Mouse (Mus musculus): ENCODE measurements around the gene Rpl19.

Gene Rpl19

DNA sequence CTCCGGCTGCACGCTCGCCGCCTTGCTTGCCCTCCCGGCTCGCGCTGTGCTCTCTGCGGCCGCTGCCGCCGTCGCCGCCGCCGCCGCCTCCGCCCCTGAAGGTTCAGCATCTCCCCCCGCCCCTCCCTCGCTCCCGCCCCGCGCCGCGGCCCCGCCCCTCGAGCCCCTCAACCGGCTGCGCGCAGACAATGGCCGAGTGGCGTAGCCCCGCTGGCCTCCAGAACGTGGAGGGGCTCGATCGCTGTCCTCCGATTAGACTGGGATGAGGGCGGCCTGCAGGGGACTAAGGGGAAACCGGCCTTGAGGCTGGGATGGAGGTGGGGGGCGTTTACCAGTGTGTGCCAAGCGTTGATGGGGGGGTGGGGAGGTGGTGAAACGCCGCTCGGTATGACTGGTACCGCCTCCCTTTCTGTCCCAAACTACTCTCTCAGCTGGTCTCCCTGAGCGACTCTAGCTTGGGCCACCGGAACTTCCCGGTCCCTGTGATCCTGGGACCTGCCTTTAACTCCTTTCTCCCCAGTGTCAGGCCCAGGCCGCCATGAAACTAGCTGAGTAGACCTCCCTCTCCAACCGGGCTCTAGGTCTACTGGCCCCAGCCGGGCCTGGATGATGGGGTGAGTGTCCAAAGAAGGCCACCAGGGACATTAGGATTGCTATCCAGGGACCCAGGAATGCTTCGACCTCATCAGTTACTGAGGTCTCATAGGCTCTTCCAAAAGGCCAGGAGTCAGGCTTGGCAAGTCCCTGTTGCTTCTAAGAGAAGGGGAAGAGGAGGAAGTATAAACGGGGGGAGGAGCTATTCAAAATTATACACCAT lies 3.7 kb upstream of the Rpl19 start, which contains the start of gene Cacnb1:
Gene Cacnb1 (minus strand): TSS at position 480 of the 817 bp plus-strand sequence.
- DNase-seq (ENCODE audit: low spot score) = peak; percentile 79

DNA sequence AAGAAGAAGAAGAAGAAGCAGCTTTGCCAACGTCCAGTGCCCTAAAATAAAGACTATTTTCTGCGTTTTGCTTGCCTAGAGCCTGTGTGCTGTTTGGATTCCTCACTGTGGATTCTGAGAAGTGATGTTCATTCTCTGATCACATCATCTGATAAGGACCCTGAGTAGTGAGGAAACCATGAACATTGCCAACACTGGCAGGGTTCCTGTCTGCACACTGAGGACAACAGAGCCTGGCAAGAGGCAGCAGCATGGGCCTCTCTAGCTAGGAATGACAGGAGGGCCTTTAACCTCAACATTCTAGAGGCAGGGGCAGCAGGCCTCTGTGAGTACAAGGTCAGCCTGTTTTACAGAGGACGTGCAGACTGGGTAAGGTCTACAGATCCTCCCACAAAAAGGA lies 2.0 kb upstream of the Rpl19 start:
- no peak for DNase-seq (ENCODE audit: low spot score)

DNA sequence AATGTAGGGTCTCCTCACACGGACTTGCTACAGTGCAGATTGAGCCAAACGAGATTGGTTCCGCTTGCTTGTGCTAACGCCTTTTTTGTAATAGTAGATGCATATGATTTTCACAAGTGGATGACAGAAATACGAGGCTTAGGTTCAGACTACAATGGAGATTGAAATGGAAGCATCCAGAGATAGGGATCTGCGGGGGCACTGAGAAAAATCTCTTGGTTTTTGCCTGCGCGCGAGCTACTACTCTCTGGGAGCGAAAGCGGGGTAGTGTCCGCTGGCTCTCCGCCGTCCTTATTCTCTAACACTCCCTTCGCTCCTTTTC lies 301 bp upstream of the Rpl19 start:
- no peak for DNase-seq (ENCODE audit: low spot score)

DNA sequence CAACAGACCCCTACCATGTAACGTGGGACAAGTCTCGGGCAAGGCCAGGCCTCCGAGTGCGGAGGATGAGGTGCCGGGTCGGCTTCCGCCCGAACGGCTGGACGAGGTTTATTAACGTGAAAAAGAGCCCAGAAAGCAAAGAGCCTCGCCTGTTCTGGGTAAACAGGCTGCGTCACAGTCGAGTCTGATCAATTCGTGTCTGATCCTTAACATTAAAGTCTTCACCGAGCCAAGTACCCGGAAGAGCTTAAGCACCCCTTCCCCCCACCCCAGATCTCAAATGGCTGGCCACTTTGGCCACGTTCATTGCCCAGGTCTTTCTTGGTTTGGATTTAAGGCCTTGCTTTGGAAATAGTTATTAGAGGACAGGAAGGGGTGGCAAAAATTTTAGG lies 783 bp downstream of the Rpl19 start:
- no peak for DNase-seq (ENCODE audit: low spot score)

DNA sequence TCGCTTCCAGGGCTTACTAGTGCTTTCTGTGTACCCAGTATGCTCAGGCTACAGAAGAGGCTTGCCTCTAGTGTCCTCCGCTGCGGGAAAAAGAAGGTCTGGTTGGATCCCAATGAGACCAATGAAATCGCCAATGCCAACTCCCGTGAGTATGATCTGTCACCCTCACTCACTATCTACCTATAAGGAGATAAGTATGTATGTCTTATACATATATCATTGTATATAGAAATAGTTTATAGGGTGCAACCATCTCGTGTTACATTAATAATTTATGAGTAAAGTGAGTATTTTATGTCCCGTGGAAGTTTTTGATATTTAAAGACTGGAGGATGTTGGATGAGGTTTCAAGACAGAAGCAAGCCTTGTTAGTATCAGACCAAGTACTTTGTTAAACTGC lies 1.3 kb downstream of the Rpl19 start:
- DNase-seq (ENCODE audit: low spot score) = no peak

DNA sequence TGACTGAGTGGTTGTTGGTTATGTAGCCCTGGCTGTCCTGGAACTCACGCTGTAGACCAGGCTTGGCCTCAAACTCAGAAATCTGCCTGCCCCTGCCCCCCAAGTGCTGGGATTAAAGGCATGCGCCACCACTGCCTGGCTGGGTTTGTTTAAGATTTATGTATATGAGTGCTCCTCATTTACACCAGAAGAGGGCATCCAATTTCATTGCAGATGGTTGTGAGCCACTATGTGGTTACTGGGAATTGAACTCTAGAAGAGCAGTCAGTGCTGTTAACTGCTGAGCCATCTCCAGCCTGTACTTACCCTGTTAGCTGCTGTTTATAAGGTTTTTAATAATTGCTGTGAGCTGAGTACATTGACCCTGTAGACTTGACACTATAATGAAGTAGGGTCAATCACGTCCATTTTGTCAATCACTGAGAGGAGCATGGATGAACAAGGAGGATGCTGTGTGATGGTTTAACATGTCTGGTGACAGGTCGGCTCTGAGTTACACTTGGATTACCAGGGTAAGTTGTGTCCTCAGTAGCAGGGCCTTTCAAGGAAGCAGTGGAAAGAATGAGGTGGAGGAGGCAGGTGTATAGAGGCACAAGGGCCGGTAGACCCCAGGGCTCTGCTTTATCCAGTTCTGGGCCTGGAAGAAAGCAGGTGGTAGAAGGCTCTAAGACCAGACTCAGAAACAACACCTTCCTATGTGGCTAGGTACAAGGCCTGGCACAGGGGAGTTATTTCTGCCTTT lies 4.4 kb downstream of the Rpl19 start:
- DNase-seq (ENCODE audit: low spot score) = peak; percentile 39

DNA sequence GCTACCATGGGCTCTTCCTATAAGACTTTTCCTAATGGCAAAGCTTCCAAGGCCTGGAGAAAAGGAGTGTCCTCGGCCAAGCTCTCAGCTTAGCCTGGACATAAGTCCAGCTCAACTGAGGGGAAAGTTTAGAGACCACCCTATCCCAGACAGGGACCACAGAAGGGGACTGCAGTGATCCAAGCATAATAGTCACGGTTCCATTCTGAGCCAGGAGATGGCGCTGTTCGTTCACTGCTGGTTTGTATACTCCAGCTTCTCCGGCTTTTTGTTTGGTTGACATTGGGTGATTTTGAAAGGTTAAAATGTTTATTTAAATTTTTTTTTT lies 4.9 kb downstream of the Rpl19 start:
- peak; percentile 57 for DNase-seq (ENCODE audit: low spot score)

DNA sequence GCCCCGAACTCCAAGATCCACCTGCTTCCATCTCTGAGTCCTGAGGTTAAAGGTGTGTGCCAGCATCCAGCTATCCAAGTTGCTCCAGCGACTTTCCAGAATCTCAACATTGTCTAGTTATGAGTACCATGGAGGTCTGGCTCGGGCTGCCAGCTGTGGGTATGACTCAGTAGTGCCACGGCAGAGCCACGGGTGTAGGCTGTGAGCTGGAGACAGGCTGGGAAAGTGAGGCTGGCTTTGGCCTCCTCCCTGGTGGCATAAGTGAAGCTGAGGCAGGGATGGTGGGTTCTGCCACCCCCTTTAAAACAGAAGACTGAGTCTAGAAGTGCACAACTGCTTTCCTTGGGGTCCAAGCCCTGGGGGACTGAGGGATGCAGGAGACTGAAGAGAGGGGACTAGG lies 7.6 kb downstream of the Rpl19 start:
- no peak for DNase-seq (ENCODE audit: low spot score)

DNA sequence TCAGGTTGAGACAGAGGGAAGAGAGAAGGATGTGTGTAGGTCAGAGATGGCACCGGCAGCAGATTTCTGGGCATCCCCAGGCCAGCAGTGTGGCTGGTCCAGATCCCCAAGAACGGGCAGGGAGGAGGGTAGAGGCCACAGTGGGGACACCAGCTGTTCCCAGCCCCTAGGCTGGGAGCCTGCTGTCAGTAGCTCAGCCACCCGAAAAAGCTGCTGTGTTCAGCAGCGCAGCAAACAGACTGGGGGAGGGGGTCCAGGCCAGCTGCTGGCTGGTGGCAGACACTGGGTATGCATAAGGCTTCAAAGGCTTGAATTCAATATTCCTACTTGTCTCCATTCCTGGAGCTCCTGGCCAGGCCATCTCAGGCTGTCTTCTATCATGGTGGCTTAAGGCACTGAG lies 8.3 kb downstream of the Rpl19 start:
- no peak for DNase-seq (ENCODE audit: low spot score)

DNA sequence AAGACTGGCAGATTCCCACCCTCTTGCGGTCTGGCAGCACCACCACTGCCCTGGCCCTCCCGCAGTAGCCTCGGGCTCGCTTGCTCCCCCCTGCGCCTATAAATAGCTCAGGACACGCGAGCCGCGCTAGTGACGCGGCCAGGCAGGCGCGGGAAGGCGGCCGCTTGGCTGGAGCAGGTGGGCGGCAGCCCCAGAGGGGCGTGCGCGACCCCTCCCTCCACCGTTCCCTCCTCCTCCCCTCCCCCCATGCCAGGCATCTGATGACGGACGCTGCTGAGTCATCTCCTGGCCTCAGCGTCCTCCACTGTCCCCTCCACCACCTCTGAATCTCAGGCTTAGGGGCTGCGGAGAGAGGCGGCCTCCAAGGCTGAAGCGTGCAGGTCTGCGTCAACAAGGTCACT lies 9.5 kb downstream of the Rpl19 start:
- no peak for DNase-seq (ENCODE audit: low spot score)

DNA sequence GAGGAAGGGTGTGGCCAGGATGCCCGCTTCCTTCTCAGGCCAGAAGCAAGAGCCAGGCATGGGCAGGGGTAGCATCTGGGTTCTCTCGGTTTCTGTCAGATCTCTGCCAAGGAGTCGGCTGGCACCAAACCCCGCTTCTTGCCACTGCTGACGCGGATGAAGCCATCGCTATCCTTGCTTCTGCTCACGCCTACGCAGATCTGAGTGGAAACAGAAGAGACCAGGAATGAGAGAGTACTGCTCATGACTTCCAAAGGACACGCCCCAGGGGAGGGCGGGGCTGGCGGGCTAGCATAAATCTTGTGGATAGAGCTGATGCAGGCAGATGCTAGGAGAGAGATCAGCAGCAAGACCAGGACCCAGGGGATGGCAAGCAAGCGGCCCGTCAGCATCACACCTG lies 11.4 kb downstream of the Rpl19 start:
- DNase-seq (ENCODE audit: low spot score) = no peak

DNA sequence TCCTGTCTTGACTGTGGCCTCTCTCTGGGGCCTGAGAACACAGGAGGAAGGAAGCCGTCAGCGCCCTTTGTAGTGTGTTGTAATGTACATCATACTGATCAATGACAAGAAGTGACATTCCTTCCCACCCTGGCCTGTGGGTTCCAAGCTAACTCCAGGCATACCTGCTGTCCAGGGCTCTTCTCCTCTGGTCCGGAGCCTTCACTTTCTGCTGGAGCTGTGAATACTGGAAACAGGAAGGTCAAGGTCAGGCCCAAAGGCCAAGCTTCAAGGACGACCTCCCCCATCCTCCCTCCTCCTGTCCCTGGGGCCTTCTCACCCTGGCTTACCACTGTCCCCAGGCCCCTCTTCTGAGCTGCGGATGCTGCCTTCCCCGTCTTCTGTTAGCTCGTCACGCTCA lies 14.5 kb downstream of the Rpl19 start:
- DNase-seq (ENCODE audit: low spot score) = no peak

DNA sequence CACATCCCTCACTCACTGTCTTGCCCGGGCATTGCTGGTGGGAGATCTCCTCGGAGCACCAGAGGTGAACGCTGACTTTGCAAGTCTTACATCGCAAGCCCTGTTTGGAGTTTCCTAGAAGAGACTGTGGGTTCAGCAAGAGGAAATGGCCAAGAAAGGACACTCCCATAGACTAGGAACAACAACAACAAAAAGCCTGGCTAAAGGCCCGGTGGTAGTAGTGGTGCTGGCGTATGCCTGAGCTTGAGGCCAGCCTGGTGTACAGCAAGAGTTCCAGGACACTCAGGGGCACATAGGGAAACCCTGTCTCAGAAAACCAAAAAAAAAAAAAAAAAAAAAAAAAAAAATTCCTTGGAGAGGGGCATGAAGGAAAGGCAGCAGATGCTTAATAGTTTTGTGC lies 16.2 kb downstream of the Rpl19 start:
- no peak for DNase-seq (ENCODE audit: low spot score)

DNA sequence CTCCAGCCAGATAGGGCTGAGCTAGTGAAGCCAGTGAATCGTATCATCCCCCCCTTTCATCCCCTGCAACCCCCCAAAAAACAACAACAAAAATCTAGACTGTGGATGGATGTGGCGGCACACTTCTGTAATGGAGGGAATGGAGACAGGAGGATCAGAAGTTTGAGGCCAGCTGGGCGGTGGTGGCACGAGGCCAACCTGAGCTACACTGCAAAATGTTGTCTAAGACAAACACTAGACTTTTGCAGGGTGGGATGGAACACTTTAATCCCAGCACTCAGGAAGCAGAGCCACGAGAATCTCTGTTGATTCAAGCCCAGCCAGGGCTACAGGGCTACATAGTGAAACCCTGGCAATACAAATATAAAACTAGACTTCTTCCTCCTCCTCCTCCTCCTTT lies 17.6 kb downstream of the Rpl19 start:
- DNase-seq (ENCODE audit: low spot score) = no peak

DNA sequence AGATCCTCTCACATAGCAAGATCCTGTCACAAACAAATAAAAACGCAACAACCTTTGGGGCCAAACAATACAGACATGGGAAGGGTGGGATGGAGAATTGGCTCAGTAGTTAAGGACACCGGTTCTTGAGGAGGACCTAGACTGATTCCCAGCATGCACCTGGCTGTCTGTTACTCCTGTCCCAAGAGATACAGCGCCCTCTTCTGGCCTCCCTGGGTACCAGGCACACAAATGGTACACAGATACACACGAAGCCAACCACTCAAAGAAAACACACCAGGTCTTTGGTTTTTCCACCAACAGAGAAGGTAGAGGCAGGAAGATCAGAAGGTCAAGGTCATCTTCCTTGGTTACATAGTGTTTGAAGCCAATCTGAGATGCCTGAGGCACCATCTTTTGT lies 19.1 kb downstream of the Rpl19 start:
- DNase-seq (ENCODE audit: low spot score) = no peak

DNA sequence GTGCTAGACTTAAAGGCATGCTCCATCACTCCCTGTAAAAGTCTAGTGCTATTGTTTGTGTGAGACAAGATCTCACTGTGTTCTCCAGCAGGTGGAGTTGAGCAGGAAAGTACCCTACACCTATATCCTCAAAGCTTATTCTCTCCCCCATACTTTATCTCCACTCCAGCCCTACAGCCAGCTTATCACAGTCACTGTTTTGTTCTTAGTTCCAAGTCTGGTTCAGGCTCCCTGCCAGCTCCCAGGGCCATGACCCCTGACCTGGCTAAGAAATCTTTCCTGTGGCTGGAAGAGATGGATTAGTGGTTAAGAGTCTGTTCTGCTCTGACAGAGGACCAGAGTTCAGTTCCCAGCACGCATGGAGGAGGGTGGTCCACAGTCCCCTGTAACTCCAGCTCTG lies 20.0 kb downstream of the Rpl19 start:
- no peak for DNase-seq (ENCODE audit: low spot score)

DNA sequence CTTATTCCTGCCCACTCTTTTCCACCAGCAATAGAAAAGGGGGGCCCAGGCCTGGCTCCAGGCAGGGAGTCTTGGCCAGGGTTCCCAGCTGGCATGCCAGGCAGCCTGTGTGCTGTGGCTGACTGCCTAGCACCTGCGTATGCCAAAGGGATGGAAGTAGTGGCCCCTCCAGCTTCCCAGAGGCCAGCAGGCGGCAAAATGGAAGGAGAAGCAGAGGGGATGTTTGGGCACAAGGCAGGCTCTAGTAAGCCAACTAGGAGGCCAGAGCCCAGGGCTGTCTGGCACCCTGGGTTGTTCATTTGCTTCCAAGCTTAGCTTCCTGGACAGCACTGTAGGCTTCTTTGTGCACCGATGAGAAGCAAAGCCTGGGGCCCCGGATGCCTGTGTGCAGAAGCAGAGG lies 21.2 kb downstream of the Rpl19 start:
- DNase-seq (ENCODE audit: low spot score) = no peak

DNA sequence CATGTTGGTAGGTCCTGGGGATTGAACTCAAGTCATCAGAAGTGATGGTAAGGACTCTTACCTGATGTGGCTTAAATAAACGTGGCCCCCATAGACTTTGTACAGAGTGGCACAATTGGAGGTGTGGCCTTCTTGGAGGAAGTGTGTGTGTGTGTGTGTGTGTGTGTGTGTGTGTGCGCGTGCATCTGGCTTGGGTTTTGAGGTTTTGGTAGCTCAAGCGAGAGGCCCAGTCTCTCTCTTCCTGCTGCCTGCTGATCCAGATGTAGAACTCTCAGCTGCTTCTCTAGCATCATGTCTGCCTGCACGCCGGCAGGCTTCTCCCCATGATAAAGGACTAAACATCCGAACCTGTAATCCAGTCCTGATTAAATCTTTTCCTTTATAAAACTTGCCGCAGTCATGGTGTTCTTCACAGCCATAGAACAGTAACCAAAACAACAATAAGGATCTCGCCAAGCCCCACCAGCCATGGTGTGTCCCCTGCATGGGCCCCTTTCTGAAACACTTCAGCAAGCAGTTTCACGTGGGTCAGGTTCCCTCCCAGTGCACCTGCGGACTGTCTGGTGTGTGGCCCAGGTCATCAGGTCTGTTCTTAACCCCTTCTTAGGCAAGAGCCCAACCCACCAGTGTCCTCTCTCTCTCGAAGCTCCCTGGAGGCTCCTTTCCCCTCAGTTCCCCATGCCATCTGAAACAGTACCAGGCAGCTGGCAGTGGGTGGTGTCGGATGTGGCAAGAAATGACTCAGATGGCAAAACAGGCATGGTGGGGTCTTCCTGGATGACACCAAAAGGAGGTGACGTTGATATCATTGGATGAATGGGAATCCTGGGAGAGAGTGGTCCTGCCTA lies 23.4 kb downstream of the Rpl19 start:
- no peak for DNase-seq (ENCODE audit: low spot score)

DNA sequence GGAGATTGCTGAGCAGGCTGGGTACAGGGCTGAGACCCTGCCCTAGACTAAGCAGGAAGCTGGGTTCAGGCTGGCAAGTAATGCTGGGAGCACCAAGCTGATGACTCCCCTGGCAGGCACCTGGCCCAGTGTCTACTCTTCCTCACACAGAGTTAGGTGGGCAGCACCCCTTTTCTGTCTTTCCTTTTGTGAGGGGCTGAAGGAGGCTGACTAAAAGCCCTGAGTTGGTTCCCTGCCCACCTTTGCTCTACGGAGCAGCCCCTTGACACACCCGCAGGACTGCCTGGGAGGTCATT lies 24.0 kb downstream of the Rpl19 start:
- no peak for DNase-seq (ENCODE audit: low spot score)

DNA sequence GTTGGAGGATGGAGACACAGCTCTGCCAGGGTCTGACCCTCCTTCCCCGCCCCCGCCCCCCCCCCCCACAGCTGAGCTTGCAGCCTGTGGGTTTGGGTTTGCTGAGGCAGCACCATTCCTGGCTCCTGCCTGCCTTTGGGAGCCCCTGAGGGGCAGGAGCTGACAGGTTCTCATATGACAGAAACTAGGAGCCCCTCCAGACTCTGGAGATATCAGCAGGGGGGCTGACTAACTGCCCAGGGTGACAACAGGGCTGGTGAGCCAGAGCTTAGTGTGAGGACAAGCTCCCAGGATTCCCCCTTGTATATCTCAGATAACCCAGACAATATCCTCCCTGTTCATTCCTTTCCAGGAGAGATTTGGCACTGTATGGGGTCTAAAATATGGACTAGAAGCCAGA lies 24.4 kb downstream of the Rpl19 start:
- DNase-seq (ENCODE audit: low spot score) = no peak

DNA sequence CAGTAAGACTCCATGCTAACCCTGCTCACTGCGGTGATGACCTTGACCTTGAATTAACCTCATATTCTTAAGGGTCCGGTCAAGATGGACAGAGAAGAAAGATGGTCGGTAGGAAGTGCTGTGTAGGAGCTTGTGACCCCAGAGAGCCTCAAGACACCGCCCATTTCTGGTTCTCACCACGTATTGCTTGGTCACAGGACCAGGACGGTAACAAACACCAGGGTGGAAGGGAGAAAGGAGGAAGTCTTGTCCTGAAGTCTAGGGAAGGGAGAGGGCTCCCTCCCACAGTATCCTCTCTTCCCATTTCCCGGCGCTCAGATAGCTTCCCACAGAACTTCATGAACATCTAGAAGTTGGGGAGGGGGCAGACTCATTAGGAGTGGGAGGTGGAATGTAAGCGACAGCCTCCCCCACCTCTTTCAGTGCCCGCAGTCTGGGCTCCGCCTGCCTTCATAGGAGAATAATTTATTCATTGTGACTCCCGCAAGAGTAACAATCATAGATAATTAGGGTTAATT lies 25.2 kb downstream of the Rpl19 start:
- no peak for DNase-seq (ENCODE audit: low spot score)

DNA sequence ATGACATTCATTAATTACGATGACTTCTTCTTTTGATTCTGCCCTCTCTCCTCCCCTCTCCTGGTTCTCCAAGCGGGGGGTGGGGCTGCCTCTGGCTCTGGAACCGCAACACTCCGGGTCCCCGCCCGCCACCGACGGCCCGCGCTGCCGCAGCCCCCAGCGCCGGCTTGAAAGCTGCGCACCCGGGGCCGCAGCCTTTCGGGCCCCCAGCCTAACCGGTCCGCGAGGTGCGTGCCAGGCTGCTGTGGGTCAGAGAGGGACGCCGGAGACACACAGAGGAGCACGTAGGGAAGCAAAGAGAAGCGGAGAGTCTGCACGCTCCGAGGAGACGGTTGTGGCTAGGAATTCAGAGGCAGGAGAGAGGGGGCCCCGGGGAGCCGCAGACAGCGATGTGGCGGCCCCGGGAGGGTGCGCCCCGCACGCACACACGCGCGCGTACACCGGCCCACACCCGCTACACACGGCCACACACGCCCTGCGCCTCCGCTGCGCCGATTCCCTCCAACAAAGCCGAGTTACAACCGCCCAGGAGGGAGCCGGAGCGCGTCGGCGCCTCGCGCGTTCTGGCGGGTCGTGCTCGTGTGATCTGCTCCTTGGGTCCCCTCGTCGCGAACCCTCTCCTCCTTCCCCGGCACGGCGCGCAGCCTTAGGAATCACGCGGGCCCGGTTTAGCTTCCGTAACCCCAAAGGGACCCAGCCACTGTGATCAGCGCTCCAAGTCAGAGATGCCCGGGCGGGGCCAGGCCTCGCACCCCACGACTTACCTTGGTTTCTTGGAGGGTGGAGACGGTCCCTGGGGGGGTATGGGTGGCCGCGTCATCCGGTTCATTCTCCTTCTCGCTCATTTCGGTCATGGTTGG lies 25.8 kb downstream of the Rpl19 start:
- DNase-seq (ENCODE audit: low spot score) = no peak

All from yolk sac, embryonic 10.5 days (tissue).